ENCODE assay signal across 11 mouse cellular contexts in genomic region chr9:67605867-67606435, GRCm38 (mm10). TPM values are rescaled to one million over a fixed set of nuclear protein-coding genes. Genes with fewer than 3 reads are reported as not detected.
DNase-seq lines count a peak whose midpoint lies in the region; ATAC-seq lines count a peak whose summit lies in the region.
"Had no signal": no experiment of that assay in that cellular context is flagged by ENCODE, and none has a peak within 500 bp of the region (broad histone marks: within the 10 kb centered on the region; RNA-seq: fewer than 3 reads in every experiment).

No protein-coding gene starts in this region.

- H3K27ac ChIP-seq in intestine, embryonic 16.5 days (ENCODE audit: low read length), result no peak overlapping the region
- peak overlapping the region; percentile 79 for H3K27ac ChIP-seq in limb, embryonic 10.5 days
- H3K27ac ChIP-seq in midbrain, embryonic 14.5 days (replicated peaks; ENCODE audit: low read depth, low read length), result no peak overlapping the region

- no peaks in the 10 kb centered on the region for H3K9me3 ChIP-seq in intestine, embryonic 16.5 days (ENCODE audit: control insufficient read depth, low read length)
- no peaks in the 10 kb centered on the region for H3K9me3 ChIP-seq in limb, embryonic 10.5 days (replicated peaks)
- H3K9me3 ChIP-seq in midbrain, embryonic 14.5 days (ENCODE audit: control insufficient read depth, low read length), result no peaks in the 10 kb centered on the region
- H3K9me3 ChIP-seq: megakaryocyte, embryonic 14.5 days had no signal

- H3K4me1 ChIP-seq in intestine, embryonic 16.5 days (ENCODE audit: control insufficient read depth, insufficient read depth, low read length), result peaks cover 4% of the 10 kb centered on the region; the same call in 1 of the 2 replicates
- peaks cover 61% of the 10 kb centered on the region for H3K4me1 ChIP-seq in limb, embryonic 10.5 days
- H3K4me1 ChIP-seq in midbrain, embryonic 14.5 days (ENCODE audit: control insufficient read depth, insufficient read depth, low read length), result no peaks in the 10 kb centered on the region
- H3K4me1 ChIP-seq: megakaryocyte, embryonic 14.5 days had no signal

- H3K4me3 ChIP-seq in intestine, embryonic 16.5 days (ENCODE audit: low read length), result no peak overlapping the region
- no peak overlapping the region for H3K4me3 ChIP-seq in limb, embryonic 10.5 days
- H3K4me3 ChIP-seq in midbrain, embryonic 14.5 days (replicated peaks; ENCODE audit: low read depth, low read length), result no peak overlapping the region
- H3K4me3 ChIP-seq: megakaryocyte, embryonic 14.5 days had no signal

- ATAC-seq in intestine, embryonic 16.5 days, result peak; percentile 52; the same call in 1 of the 2 replicates
- ATAC-seq in midbrain, embryonic 14.5 days (ENCODE audit: low FRiP score, low TSS enrichment), result no peak

- H3K9ac ChIP-seq in intestine, embryonic 16.5 days (ENCODE audit: low read depth, low read length), result no peak overlapping the region
- no peak overlapping the region for H3K9ac ChIP-seq in midbrain, embryonic 14.5 days (replicated peaks; ENCODE audit: low read length)

- peak; percentile 17 for DNase-seq in thymus, postnatal 0 days (ENCODE audit: low spot score)
- DNase-seq in thymus, postnatal 14 days, result no peak
- DNase-seq in limb, embryonic 10.5 days (ENCODE audit: low spot score), result no peak
- DNase-seq in MN1 (ENCODE audit: low spot score), result no peak
- no peak for DNase-seq in midbrain, embryonic 14.5 days
- no peak for DNase-seq in layer of hippocampus, adult 8-10 months (ENCODE audit: low spot score in 2 of 2)
- DNase-seq in cerebellum, postnatal 25 days, result no peak
- DNase-seq: left cerebral cortex, postnatal 4 days; thymus, adult 18-20 months had no signal

- H3K36me3 ChIP-seq in intestine, embryonic 16.5 days (ENCODE audit: control insufficient read depth, insufficient read depth, low read length), result no peaks in the 10 kb centered on the region
- no peaks in the 10 kb centered on the region for H3K36me3 ChIP-seq in limb, embryonic 10.5 days
- no peaks in the 10 kb centered on the region for H3K36me3 ChIP-seq in midbrain, embryonic 14.5 days (ENCODE audit: control insufficient read depth, insufficient read depth, low read length)

- no peaks in the 10 kb centered on the region for H3K27me3 ChIP-seq in intestine, embryonic 16.5 days (replicated peaks; ENCODE audit: control insufficient read depth, insufficient read depth, low read length)
- H3K27me3 ChIP-seq in limb, embryonic 10.5 days (ENCODE audit: low read depth, poor library complexity, severe bottlenecking), result no peaks in the 10 kb centered on the region
- H3K27me3 ChIP-seq in midbrain, embryonic 14.5 days (ENCODE audit: control insufficient read depth, insufficient read depth, low read length), result no peaks in the 10 kb centered on the region
- H3K27me3 ChIP-seq: megakaryocyte, embryonic 14.5 days had no signal

- H3K4me2 ChIP-seq in intestine, embryonic 16.5 days (ENCODE audit: low read depth, low read length), result no peak overlapping the region
- H3K4me2 ChIP-seq in midbrain, embryonic 14.5 days (ENCODE audit: low read length), result no peak overlapping the region

- WGBS in intestine, embryonic 16.5 days, result 32% methylated on average over 7 of the region's 7 CpGs
- 27% methylated on average over 7 of the region's 7 CpGs for WGBS in limb, embryonic 10.5 days
- 84% methylated on average over 7 of the region's 7 CpGs for WGBS in midbrain, embryonic 14.5 days

RNA-seq across cellular contexts. Expression of gene Tln2, which starts 46.4 kb away (rescaled TPM):
- polyA plus RNA-seq in thymus, postnatal 0 days (2015; fragmentation: Nextera tagmentation; extraction: Ambion mirVana), result 6.0 and 6.9 TPM in 2 replicates
- polyA plus RNA-seq in intestine, embryonic 16.5 days (2015; fragmentation: Nextera tagmentation; extraction: Ambion mirVana), result 19.7 and 19.8 TPM in 2 replicates
- polyA plus RNA-seq in limb, embryonic 10.5 days (2016; fragmentation: Nextera tagmentation; extraction: Ambion mirVana), result 40.2 and 41.5 TPM in 2 replicates
- 19.3 and 23.8 TPM in 2 replicates for polyA plus RNA-seq in midbrain, embryonic 14.5 days (2014; fragmentation: Nextera tagmentation; extraction: Ambion mirVana)
- 100 to 1,000 TPM in 1 of 4 experiments, 10 to 100 TPM in 3; 79.6 to 100 (median 88.0) TPM for total RNA-seq in layer of hippocampus, adult 8-10 months (2022)
